Mouse (Mus musculus): ENCODE measurements around the gene Cenpl. TPM values are rescaled to one million over a fixed set of nuclear protein-coding genes. Genes with fewer than 3 reads are reported as not detected.
"Not testable (repeated sequence)": the region's sequence is repeated elsewhere in the genome, so short reads cannot be mapped to it uniquely, and the experiment has no call there.

Cenpl gene
- polyA plus RNA-seq (2012; rRNA removed): 2.6 and 3.2 TPM in 2 replicates

- DNase-seq (ENCODE audit: low spot score): peak; percentile 85
Observed at GRCm38 (mm10) chr1:161070352-161071271, at the start of gene Cenpl, which contains the start of gene Dars2. TSS of gene Cenpl (plus strand) at chr1:161070713. TSS of gene Dars2 (minus strand) at chr1:161070658.

- DNase-seq (ENCODE audit: low spot score): no peak
Observed at GRCm38 (mm10) chr1:161025410-161026210, 44.9 kb upstream of the Cenpl start.

DNA sequence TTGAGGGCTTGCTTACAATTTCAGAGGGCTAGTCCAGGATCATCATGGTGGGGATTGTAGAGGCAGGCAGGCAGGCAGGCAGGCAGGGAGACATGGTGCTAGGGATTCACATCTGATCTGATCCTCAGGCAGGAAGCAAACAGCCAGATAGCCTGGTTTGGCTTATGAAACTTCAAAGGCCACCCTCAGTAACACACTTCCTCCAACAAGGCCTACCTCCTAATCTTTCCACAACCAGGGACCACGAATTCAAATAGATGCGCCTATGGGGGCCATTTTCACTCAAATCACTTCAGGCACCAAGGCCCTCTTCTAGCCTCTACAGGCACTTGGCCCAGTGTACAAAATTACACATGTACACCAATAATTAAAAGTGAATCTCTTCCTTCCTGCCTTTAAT lies 43.3 kb upstream of the Cenpl start:
- DNase-seq (ENCODE audit: low spot score): no peak

DNA sequence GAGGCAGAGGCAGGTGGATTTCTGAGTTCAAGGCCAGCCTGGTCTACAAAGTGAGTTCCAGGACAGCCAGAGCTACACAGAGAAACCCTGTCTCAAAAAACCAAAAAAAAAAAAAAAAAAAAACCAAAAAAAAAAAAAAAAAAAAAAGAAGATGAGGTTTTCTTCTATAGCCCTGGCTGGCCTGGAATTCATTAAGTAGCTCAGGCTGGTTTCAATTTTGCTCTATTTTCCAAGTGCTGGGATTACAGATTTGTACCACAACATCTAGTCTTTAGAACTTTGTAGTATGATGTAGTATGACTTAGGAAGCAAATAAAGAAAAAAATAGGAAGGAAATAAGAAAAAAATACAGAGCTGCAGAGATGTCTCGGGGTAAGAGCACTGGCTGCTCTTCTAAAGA lies 42.1 kb upstream of the Cenpl start:
- not testable (repeated sequence) for DNase-seq (ENCODE audit: low spot score)

GRCm38 (mm10) chr1:161030058-161030457 lies 40.5 kb upstream of the Cenpl start:
- no peak for DNase-seq (ENCODE audit: low spot score)

DNA sequence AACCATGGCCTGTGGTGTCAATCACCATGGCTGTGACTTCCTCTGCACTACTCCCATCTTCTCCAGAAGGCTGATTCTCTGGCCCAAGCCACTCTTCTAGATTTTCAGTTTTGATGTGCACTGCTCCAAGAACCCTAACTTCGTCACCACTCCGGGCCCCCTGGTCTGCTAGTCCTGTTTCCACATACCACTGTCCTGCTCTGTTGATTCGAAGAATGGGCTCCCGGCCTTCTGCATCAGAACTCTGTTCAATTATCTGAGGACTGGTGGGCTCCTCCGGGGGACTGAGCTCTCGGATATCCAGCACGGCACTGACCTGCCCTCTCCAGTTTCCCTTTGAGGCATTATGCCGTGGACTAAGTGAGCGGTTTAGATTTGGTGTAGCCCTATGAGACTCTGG lies 38.6 kb upstream of the Cenpl start:
- no peak for DNase-seq (ENCODE audit: low spot score)

GRCm38 (mm10) chr1:161032345-161032744 lies 38.2 kb upstream of the Cenpl start:
- DNase-seq (ENCODE audit: low spot score): no peak

DNA sequence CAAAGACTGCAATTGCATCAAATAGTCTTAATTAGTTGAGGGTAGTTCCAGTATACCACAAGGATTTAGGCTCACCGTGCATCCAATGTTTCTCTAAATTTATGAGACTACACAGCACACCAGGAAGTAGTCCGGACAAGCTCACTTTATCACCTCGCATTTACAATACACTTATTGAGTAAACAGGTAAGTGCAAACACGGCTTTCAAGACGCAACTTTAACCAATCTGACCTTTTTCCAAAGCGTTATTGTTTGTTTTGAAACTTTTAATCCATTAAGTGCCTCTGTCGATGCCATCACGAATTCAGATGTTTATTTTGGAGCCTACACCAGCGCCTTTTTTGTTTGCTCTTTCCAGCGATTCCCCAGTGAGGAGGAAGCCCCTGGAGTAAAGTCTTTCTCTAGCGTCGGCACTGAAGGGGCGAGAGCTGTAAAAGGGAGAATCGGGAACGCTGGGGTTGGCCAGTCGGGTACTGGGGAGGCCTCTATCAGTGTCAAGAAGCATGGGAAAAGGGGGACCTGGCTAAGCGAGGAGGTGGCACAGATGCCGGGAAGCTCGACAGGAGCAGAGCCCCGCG lies 36.6 kb upstream of the Cenpl start:
- DNase-seq (ENCODE audit: low spot score): no peak

DNA sequence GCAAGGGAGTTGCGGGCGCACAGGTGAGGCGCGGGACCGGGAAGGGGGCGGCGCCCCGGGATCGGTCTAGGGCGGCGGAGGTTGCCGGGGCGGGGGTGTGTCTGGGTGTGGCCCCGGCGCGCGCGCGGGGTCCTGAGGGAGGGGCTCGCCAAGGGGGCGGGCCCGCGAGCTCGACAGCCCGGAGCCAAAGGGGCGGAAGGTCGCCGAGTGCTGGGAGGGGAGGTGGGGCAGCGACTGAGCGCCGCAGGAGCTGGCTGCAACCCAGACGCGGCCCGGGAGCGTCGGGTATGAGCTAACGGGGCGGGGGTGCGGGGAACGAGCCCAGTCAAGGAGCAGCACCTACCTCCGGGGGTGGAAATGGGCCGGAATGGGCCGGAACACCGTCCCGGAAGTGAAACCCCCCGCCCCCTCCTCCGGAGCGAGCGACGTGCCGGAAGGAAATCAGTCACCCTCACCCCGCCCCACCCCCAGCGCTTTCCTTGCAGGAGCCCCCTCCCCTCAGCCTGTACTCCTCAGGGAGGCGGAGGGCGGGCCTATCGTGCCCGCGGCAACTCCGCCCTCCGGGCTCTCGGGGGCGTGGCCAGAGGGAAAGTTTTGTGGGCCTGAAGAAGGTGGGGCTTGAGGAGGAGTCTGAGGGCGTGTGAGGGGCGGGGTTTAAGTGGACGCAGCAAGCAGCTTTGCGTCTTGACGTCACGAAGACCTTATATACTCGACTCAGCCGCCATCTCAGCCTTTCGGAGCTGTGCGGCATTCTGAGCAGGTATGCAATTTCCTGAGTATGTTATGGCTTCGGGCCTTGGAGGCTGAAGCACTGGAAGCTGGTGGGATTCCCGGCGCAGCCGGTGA lies 35.9 kb upstream of the Cenpl start, which contains the start of gene Zbtb37:
Gene Zbtb37 (minus strand): TSS at position 415 of the 846 bp plus-strand sequence.
- DNase-seq (ENCODE audit: low spot score): peak; percentile 93

DNA sequence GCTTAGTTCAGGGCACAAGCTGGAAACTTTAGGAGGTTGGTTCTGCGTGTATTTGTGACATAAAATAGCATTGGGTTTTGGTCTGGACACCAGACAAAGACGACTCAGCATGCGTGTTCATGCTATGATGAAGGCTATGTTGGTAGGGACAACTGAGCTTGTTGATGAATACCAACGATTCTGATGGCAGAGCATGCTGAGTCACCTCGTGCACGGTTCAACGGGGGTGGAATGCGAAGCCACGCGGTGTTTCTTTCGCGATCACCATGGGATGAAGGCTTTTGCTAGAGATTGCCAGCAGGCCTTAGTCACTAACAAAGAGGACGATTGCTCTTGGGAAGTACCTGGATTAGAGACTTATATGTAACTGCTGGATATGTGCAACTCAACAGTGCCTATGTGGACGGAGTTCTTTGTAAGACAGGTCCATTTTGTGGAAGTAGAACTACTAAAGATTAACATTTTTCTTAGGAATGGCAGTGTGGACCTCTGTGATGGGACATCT lies 35.2 kb upstream of the Cenpl start:
- DNase-seq (ENCODE audit: low spot score): no peak

- DNase-seq (ENCODE audit: low spot score): no peak
Observed at GRCm38 (mm10) chr1:161035786-161036404, 34.6 kb upstream of the Cenpl start.

DNA sequence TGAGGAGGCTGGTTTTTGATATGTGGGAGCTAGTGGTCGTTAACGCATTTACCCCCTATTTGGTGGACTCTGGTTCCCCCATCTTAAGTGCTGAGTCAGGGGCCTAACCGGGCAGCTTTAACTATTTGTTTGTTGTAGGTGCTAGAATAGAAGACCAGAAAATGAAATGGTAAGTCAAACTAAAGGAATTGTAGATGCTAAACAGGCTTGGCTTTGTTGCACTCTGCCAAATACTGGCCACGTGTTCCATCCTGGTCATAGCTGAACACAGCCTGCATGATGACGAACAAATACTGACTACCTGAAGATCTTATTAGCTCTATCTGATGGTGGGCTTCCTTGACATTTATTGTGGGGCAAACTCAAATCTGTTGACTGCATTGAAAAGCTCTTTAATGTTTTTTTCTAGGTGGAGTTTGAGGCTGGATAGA lies 34.1 kb upstream of the Cenpl start:
- no peak for DNase-seq (ENCODE audit: low spot score)

DNA sequence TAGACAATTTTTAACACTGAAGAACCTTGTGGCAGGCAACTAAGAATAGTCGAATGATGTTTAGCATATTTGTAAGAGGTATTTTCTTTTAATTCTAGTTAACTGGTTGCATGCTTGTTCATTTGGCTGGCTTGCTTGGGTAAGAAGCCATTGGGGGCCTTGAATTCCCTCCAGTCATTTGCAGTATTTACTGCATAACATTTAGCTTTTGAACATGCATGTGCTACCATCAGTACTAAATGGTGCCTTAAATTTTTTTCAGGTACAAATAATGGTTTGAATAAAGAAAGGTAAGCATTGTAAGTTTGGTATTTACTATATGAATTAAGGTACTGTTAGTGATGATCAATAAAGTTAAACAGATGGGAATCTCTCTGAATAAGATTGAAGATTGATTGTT lies 33.5 kb upstream of the Cenpl start:
- no peak for DNase-seq (ENCODE audit: low spot score)

DNA sequence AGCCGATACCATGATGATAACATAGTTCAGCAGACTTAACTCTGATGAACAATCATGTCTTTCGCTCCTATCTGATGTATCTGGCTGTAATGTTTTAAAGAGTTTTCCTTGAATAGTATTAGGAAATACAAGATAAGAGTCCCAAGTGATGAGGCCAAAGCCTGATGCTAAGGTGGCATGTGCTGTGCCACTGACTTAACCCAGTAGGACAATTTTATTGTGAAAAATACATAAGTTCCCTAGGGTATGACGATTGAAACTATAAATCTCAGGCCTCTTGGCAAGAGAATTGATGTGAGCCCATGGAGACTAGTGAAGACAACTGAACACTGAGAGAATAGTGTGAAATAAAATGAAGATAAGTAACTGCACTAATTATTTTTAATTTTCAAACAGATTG lies 32.9 kb upstream of the Cenpl start:
- no peak for DNase-seq (ENCODE audit: low spot score)

DNA sequence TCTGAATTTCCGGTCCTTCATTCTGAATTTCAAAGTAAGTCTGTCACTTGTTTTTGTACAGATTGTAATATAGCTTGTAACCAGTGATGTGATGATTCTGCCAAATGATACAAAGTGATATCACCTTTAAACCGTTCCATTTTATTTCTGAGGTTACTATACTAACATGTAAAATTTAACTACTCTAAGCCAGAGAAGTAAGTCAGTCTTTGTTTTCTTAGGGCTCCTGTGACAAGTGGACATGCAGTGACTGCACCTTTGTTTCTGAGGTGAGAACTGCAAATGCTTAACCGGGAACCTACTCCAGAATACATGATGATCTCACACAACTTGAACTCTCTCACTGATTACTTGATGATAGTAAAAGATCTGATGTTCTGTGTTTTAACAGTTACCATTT lies 32.5 kb upstream of the Cenpl start:
- DNase-seq (ENCODE audit: low spot score): no peak

DNA sequence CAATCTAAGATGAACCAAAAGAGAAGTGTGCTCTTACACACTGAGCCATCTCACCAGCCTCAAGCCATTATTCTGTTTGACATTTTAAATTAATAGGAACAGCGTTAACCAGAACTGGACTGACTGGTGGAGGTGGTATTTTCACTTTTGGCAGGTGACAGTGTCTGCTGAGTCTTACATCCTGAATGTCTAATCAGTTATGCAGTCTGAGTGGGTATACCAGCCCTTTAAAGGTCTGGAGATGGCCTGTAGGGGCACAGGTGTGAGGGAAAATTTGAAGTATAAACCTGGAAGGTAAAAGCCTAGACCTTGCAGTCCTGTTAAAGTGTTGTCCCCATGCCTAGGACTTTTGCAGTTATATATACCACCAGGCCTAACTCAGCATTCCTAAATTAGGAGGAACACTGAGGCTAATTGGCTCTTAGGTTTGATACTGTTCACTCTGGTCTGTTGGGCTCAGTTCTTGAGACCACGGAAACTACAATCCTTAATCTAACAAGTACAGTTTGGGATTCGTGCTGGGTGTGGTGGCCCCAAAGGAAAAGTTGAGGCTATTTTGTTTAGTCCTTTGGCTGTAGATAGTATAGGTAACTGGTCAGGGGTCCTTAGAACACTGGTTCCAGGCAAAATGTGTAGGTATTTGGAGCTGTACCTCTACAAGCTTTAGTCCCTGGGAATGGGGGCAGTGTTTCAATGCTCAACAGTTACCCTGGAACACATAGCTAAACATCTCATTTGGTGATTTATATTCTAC lies 31.4 kb upstream of the Cenpl start:
- no peak for DNase-seq (ENCODE audit: low spot score)

GRCm38 (mm10) chr1:161039741-161040425 lies 30.6 kb upstream of the Cenpl start:
- no peak for DNase-seq (ENCODE audit: low spot score)

DNA sequence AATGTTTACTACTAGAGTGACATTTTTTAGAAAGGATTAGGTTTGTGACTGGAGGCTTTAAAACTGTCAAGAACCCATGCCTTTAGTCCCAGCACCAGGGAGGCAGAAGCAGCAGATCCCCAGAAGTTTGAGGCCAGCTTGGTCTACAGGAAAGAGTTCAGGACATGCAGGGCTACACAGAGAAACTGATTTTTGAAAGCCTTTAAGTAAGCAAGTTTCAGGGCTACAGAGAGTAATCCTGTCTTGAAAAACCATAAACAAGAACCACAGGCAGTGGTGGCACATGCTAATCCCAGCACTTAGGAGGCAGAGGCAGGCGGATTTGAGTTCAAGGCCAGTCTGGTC lies 30.1 kb upstream of the Cenpl start:
- DNase-seq (ENCODE audit: low spot score): no peak

DNA sequence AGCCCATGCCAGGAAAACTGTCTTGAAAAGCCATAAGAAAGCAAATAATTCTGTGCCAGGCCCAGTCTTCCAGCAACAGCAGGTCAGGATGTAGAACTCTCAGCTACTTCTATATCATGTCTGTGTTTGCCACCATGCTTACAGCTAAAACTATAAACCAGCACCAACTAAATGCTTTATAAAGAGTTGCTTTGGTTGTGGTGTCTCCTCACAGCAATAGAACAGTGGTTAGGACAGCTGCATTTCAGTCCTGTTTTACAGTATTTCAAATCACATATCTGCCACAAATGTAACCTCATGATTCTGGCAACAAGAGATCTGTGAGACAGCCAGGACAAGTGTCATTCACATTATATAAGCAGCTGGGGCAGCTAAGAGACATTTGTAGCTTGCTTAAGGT lies 29.7 kb upstream of the Cenpl start:
- no peak for DNase-seq (ENCODE audit: low spot score)
